Mouse (Mus musculus): ENCODE data around the gene Hpcal1.

DNA sequence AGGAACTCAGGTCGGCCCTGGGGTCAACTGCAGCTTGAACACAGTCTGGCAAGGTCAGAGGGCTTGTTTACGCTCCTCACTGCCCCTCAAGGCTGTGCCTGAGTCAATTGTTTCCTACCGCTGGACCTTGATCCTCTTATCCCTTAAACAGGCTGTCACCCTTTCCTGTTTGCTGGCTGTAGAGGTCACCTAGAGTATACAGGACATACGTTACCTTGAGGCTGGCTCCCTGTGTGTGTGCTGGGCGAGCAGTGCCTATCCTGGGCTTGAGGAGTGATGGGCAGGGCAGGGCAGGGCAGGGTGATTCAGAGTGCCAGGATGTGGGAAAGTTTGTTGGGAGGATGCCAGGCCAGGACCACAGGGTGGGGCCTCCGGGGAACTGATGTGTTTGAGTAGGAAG is 47.8 kb downstream of the Hpcal1 start:
- TF ChIP-seq CTCF (IDR thresholded peaks at IDR 0.05; ENCODE audit: extremely low read depth, insufficient read depth, insufficient read length, insufficient replicate concordance) (no peak), POLR2A (IDR thresholded peaks at IDR 0.05; ENCODE audit: low read depth, low read length) (no peak)
